Mouse (Mus musculus) cerebellum, adult 2 months (tissue): Measurements from ENCODE around the gene Sec1.
A peak's percentile ranks its signal among the peaks of the same experiment; 100 is the strongest.

Experiments used
- CTCF ChIP-seq: fragments of 200-500 bp; IDR thresholded peaks from 2 replicates; pipeline ENCODE4 v1.5.1; 2011; ENCODE audit warnings: low read depth, mild to moderate bottlenecking, control low read depth, low read length, moderate library complexity, borderline replicate concordance; ENCODE audit not compliant: insufficient read depth
- POLR2A ChIP-seq: fragments of 200-500 bp; IDR thresholded peaks from 2 replicates; pipeline ENCODE4 v1.6.1; 2011; ENCODE audit warnings: low read length, control low read depth, borderline replicate concordance; ENCODE audit not compliant: insufficient read depth

- TF ChIP-seq POLR2A = 0 out of 2 replicates have a peak, but pooled peaks have one; percentile 34
- TF ChIP-seq CTCF = no peak
Measured at GRCm38 (mm10) chr7:45704730-45705442, 10.7 kb upstream of the Sec1 start, which contains the start of gene Dbp.
